Mouse (Mus musculus) urinary bladder, postnatal 36 days (tissue): ENCODE measurements at regions not wholly inside any gene's neighbourhood (a gene's known extent, or its start where the extent isn't known, plus 50 kb on each side); places are given as distances from the start of the nearest gene placed in this dataset.
"Not testable (repeated sequence)": the region's sequence is repeated elsewhere in the genome, so short reads cannot be mapped to it uniquely, and the experiment has no call there.

Source experiments
- DNase-seq, 2 experiments: peaks; one replicate each; pipeline ENCODE4 v3.0.0; 2022; ENCODE audit warnings: low spot score in 2 of 2, mixed read lengths in 1 of 2

DNA sequence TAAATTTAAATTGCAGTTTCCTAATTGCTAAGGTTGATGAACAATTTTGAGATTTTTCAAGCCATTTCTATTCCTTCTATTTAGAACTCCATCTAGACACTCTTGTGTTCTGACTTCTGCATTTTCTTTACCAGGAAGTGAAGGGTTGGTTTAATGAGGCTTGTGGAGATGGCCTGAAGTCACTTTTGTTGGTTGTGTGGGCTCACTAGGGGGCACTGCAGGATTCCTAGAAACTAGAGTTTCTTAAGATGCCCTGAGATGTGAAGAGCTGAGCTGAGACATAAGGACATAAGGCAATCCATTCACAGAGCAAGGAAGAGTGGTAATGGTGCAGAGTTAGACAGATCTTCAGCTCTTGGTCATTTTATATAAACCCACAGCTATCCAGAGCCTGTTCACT, 656.6 kb downstream of the Dad1 start:
- not testable (repeated sequence) for DNase-seq

DNA sequence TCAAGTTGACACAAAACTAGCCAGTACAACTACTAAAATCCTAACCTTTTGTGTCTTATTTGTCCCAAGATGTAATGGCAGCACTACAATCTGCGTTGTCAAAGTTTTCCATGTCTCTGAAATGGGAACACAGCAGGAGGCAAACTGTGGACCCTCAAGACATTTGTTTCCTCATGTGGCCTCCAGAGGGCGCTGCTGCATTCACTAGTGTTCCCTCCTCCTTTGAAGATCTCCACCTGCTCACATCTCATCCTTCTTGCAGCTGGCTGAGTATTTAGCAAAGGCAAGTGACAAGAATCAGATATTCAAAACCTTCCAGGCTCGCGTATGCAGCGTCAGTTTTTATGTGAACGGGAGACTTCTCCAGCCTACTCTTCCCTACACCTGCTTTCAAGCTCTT, 663.3 kb downstream of the Dad1 start:
- DNase-seq, result not testable (repeated sequence)

DNA sequence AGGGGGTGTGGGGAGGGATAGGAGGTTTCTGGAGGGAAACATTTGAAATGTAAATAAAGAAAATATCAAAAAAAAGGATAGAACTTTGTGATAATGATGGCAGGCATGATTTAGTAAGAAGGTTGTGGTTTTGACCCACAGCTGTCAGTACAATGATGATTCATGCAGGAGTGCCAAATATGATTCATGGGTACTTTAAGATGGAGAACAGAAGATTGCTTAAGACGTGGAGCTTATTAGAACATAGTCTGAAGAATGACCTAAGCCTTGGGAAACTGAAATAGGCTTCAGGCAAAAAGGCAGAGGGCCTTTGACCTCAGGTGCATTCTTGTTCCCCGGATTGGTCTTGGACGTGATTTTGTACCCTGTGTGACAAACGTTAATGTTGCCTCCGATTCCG, 671.4 kb downstream of the Dad1 start:
- DNase-seq, result not testable (repeated sequence)

DNA sequence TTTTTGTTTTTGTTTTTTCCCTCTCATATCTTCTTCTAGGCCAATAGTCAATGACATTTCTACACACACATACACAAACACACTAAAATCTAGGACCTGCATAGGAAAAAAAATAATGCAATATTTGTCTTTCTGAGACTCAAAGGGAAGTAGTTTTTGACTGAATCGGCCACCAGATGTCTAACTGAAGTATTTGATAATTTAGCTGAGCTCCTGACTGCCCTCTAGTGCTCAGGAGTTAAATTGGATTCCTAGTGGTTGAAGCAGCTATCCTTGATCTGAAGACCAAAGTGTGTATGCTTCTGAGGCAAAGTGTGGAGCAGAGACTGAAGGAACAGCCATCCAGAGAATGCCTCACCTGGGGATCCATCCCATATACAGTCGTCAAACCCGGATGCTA, 672.2 kb downstream of the Dad1 start:
- DNase-seq, result not testable (repeated sequence)

DNA sequence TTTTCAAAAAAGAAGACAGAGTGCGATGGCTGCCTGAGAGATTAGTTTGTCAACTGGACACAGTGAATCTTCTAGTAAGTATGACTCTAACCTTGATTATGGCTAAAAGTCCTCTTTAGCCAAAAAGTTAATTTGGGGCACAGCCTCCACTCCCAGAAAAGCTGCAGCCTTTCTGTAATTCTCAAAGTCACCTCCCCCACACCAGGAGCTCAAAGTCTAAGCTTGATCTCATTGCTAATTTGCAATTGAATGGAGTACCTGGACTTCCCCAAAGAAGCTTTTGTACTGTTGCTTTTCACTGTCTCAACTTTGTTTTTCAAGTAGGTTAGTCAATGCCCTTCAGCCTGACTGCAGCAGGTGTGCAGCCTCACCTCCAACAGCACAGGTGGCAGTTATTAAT, 677.0 kb downstream of the Dad1 start:
- not testable (repeated sequence) for DNase-seq

DNA sequence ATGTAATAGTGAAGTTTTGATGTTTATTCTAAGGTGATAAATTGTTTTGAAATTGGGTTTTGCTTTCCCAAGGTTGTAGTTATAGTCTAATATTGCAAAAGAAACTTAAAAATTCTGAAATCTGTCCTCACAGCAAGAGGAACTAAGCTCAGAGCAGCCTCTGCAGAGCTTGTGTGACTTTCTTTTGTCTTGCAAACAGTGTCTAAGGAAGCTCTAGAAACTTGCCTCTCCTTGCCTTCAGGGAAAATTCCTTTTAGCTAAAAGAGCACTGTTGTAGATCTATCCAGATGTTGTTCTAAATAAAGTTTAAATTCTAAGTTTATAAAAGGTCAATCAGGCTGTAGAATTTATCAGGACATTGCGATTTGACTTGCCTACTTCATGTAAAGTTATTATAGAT, 681.2 kb downstream of the Dad1 start:
- not testable (repeated sequence) for DNase-seq

DNA sequence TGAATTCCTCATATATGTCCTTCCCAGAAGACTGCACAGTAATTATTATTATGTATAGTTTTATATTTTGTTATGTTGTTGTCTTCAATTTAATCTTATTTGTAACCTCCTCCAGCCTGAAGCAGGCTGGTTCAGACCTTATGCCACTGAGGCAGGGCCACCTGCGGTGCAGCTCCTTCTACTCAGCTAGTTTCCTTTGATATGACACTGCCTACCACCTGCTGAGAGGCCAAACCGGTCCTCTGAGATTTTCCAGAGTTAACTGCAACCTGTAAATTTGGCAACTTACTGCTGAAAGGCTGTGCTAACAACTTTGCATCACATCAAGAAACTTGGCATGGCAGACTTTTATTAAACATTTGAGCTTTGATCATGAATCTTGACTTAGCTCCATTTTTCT, 691.3 kb downstream of the Dad1 start:
- no peak for DNase-seq

DNA sequence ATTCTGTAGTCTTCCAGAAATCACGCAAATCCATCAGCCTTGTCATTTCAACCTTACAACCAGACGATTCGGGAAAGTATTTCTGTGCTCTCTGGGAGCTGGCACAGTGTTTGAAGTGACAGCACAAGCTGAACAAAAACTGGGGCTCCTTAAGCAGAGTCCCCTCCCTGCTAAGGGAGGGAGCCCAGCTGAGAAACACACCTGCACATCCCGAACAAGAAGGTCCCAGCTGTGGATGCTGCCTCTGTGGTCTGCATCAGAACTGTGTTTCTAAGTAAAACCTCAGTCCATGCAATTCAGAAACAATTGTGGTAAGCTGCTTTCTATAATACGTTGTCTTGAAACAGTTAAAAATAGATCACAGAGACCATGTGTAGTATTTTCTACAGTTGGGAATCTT, 693.8 kb downstream of the Dad1 start:
- not testable (repeated sequence) for DNase-seq

DNA sequence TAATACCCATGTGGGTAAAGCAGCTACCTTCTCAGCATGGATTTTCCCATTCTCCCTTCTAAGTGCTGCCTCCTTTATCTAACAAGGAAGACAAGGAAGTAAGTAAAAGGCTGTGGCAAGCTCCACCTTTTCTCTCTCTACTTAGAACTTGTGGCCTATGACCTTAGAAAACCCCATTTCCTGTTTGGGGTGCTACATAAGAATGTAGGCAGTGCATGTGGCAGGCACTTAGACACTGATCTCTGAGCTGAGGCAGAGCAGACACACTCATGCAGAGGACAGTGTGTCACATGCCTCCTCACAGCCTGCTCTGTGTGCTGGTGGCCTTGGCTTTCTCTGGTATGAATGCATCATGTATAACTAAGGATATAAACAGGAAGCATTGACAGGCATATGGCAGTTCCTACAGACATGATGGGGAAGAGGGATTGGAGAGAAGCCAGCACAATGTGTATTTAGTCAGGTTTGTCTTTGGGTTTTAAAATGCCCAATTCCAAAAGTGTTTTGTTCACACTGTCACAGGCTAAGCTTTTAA, 694.5 kb downstream of the Dad1 start:
- DNase-seq, result not testable (repeated sequence)

DNA sequence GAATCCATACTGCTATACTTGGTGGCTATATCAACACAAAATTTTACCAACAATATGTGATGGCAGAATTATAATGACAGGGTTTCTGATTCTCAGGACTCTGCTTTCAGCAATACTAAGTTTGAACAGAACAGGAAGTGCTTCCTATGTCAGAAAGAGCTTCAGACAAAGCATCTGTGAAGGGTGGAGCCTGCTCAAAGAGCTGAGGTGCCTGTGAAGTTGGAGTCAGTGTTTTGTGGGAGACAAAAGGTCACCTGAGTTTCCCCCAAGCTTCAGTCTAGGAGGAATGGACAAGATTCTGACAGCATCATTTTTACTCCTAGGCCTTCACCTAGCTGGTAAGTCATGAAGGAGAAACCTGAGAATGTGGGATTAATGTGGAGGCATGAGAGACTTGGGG, 700.1 kb downstream of the Dad1 start:
- DNase-seq, result no peak

DNA sequence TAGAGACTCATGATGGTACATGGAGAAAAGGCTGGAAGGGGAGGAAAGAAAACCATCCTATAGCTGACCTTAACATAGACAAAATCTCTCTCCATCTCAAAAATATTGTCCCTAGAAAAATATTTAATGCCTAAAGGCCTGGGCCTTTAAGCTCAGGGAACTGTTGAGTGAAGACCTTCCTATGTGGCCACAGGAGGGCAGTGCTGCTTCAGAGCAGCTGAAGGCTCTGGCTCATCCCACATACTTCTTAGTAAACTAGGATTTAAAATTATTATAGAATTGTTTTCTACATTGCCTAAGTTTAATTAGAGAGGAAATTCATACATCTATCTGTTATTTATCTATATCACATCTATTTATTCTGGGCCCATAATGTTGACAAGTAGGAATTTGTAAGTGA, 706.5 kb downstream of the Dad1 start:
- DNase-seq, result not testable (repeated sequence)

DNA sequence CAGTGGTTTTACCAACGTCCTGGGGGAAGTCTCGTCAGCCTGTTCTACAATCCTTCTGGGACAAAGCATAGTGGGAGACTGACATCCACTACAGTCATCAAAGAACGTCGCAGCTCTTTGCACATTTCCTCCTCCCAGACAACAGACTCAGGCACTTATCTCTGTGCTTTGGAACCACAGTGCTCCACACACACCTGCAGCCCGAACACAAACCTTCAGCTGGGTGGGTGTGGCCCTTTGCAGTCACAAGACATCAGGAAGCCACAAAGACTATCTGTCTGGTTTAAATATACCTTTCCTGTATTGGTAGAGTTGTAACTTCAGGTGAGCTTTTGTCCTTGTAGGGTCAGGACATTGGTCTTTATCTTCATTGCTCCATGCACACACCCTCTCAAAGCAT, 708.6 kb downstream of the Dad1 start:
- DNase-seq, result no peak

DNA sequence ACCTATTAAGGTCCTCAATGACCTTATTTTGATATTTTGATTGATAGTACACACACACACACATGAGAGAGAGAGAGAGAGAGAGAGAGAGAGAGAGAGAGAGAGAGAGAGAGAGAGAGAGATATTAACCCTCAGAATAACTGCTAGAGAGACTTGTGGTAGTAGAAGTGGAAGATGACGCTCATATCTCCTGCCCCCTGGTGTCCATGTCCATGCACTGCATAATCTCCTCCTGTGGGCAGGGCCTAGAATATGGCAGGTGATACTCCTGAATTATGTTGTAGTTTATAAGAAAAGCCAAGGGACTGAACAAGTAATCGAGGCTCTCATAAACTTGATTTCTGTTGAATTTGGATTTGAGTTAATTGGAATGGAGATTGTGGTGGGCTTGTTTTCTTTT, 712.3 kb downstream of the Dad1 start:
- not testable (repeated sequence) for DNase-seq

DNA sequence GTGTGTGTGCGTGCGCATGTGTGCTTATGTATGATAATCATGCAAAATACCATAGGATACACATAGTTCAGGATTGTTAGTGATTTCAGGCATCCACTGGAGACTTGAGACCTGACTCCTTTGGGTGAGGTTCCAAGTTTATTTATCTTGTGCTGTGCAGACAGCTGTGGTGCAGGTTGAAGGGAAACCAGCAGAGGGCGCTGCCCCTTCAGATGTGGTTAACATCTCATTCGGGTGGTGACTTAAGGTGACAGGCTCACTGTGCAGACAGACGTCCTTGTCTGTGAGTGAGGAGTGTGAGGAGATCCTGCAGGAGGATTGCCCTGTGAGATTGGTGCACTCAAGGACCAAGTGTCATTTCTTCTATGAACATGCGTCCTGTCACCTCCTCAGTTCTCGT, 716.0 kb downstream of the Dad1 start:
- not testable (repeated sequence) for DNase-seq

DNA sequence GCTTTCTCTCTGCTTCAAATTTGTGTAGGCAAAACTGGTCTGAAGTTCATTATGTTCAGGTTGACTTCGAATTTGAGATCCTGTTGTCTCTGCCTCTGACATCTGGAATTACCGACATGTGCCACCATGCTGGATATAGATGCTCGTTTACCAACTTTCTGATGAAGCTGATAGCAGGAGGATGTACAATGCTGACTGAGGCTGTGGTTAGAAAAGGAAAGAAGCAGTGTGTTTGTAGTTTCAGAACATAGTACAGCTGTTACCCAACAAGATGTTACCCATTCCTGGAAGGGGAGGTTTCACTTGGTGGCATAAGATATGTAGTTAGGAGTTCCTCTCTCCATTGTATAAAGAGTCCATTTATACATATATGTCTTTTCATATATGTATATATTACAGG, 730.5 kb downstream of the Dad1 start:
- DNase-seq, result not testable (repeated sequence)

DNA sequence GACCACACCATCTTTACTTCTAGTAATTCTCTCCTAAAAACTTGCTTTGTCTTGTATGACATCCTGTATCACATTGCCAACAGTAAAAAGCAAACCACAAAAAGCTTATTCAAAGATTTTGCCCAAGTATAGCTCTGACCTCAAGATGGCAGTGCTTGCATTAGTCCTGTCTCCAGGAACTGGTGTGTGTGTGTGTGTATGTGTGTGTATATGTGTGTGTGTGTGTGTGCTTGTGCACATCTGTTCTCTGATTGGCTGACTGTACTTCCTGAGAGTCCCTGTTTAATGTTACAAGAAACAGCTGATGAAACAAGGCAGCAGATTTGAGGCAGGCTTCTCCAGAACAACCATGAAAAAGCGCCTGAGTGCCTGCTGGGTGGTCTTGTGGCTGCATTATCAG, 735.0 kb downstream of the Dad1 start:
- not testable (repeated sequence) for DNase-seq

DNA sequence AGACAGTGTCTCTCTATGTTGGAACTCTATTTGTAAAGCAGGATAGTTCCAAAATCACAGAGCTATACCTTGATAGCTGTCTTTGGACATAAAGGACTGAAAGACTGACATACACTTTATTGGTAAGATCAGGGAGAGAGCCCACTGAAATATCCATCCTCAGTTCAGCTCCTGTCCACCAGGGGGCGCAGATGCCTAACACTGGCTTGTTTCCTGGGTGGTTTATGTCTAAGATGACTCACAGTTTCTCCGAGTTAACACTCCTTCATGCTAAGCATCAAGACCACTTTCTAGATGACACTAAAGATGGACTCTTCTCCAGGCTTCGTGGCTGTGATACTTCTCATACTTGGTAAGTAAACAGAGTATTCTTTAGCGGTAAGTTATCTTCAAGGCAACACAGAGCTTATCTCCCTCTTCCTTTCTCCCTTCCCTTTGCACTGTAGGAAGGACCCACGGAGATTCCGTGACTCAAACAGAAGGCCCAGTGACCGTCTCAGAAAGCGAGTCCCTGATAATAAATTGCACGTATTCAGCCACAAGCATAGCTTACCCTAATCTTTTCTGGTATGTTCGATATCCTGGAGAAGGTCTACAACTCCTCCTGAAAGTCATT, 737.2 kb downstream of the Dad1 start:
- not testable (repeated sequence) for DNase-seq

DNA sequence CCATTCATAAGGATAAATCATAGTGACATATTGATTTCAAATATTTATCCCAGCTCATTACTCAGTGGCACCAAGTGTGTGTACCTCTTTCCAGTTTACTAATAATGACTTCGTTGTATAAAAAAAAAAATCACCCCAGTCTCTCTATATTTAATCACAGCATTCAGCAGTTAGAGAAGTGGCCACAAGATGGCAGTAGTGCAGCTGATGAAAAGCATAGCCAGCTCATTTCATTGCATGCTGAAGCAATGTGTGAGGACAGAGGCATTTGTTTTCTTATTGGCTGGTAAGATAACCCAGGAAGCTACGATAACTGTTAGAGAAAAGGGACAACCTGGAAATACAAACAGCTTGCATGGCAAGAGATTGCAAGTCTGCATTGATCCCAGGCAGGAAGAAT, 748.5 kb downstream of the Dad1 start:
- not testable (repeated sequence) for DNase-seq

DNA sequence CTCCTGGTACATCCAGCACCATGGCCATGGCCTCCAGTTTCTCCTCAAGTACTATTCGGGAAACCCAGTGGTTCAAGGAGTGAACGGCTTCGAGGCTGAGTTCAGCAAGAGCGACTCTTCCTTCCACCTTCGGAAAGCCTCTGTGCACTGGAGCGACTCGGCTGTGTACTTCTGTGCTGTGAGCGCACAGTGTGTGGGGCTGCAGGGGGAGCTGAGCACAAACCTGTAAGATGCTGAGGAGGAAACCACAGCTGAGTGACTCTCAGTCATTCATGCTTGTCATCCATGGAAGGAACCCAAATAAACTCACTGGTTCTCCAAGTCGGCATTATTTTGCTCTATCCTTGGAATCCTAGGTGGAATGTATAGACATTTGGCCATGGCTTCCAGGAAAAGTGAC, 765.5 kb downstream of the Dad1 start:
- not testable (repeated sequence) for DNase-seq

DNA sequence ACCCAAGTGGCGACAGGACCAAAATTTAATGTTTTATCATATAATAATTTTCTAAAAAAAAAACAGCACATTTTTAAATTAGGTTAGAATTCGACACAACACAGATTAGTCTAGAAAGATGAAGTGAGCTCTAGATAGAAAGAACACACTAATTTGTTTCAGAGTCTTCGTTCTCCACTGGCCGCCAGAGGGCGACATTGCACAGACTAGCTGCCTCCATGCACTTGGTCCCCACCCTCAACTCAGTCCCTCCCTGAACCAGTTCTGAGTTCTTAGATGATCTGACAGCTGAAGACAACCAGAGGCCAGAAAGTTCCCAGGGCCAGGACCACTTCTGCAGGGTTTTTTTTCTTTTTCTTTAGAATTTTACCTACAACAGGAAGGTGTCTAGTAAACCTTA, 766.3 kb downstream of the Dad1 start:
- not testable (repeated sequence) for DNase-seq

DNA sequence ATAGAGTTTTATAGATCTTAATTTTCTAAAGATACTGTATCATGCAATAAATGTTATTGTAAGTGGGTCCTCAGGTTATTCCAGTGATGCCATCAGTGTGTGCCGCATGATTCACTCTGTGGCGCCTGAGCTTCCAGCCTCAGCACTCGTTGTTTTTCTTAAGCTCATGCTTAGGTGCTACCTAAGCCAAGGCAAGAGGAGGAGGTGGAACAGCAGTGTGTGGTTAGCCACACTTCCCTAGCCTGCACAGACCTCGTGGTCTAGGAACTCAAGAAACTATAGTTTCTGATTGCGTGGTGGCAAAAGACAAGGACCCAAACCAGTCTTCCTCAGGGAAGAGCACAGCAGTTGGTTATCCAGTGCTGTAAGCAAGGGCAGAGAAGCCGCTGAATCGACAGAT, 779.7 kb downstream of the Dad1 start:
- DNase-seq, result not testable (repeated sequence)

DNA sequence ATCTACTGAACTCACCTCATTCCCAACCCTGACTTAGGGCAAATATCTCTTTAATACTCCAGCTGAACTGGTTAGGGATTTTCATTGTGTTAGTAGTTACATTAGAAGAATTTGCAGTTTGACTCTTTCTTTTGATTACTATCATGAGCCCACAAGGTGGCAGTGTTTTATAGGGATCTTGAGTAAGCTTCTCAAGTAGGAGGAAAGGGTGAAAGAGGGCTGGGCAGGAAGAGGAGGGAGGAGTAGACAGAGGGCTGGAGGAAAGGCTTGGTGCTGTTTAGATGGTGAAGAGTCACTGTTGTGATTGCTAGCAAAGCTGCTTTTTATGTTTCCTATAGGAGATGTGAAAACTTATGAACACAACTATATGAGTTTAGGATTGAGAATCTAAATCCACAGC, 793.1 kb downstream of the Dad1 start:
- not testable (repeated sequence) for DNase-seq

DNA sequence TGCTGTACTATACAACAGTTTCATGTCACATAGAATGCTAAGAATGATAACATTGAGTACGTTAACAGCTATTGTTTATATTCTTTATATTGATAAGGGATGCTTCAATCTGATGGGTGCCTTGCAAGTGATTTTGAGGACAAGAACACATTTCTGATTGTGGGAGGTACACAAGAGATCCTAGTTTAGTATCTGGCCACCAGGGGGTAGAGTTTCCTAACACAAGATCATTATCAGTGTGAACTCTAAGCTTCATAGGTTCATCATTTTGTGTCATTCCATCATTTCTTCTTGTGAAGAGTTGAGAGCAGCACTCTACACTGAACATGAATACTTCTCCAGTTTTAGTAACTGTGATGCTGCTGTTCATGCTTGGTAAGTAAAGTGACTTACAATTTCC, 799.9 kb downstream of the Dad1 start:
- no peak for DNase-seq

DNA sequence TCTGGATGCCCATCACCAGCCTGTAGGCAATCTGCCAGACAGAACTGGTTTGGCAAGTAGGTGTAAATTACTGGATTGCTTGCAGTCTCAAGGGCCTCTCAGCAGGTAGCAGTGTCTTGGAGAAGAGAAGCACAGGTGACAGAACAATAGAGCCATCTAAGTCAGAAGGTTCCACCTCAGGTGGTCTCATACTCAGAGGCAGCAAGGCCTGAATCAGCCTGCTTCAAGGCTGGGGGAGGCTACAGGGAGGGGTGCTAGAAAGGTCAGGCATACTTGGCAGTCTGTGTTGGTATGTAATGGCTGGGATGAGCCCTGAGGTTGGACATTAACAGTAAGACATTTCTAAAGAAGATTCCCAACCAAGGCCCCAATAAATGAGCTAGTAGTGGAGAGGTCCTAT, 814.3 kb downstream of the Dad1 start:
- not testable (repeated sequence) for DNase-seq
